Mouse (Mus musculus): Measurements from ENCODE around the gene Hnf1a. TPM values are rescaled to one million over a fixed set of nuclear protein-coding genes. Genes with fewer than 3 reads are reported as not detected.

Hnf1a gene
- polyA plus RNA-seq, 1 experiment = not detected

GRCm38 (mm10) chr5:114915854-114916253 lies 55.0 kb downstream of the Hnf1a start:
- Histone ChIP-seq H3K4me3 (replicated peaks; ENCODE audit: control insufficient read depth, low read depth, low read length) (peak overlapping the region; percentile 6), H3K4me1 (ENCODE audit: control insufficient read depth, insufficient read depth, low read length) (peaks cover 5% of the 10 kb centered on the region), H3K27ac (ENCODE audit: control insufficient read depth, insufficient read depth, low read depth, low read length, poor library complexity) (peak overlapping the region; percentile 10; the same call in 1 of the 2 replicates)
- TF ChIP-seq CTCF (IDR thresholded peaks at IDR 0.05; ENCODE audit: control insufficient read depth, insufficient read depth, low read length) = no peak
- no peak for TF ChIP-seq POLR2A (IDR thresholded peaks at IDR 0.05; ENCODE audit: borderline replicate concordance, control insufficient read depth, low read depth, low read length)
- 41% methylated on average over 5 of the region's 5 CpGs for WGBS

GRCm38 (mm10) chr5:114914855-114915254 lies 56.0 kb downstream of the Hnf1a start:
- TF ChIP-seq POLR2A (IDR thresholded peaks at IDR 0.05; ENCODE audit: borderline replicate concordance, control insufficient read depth, low read depth, low read length) (no peak), CTCF (IDR thresholded peaks at IDR 0.05; ENCODE audit: control insufficient read depth, insufficient read depth, low read length) (no peak)
- no peak overlapping the region for H3K27ac ChIP-seq (ENCODE audit: control insufficient read depth, insufficient read depth, low read depth, low read length, poor library complexity)
- 79% methylated on average over 8 of the region's 8 CpGs for WGBS
- H3K4me1 ChIP-seq (ENCODE audit: control insufficient read depth, insufficient read depth, low read length) = peaks cover 5% of the 10 kb centered on the region
- H3K4me3 ChIP-seq (replicated peaks; ENCODE audit: control insufficient read depth, low read depth, low read length) = no peak overlapping the region

GRCm38 (mm10) chr5:114913686-114914085 lies 57.2 kb downstream of the Hnf1a start:
- WGBS = 68% methylated on average over 4 of the region's 4 CpGs
- H3K4me1 ChIP-seq (ENCODE audit: control insufficient read depth, insufficient read depth, low read length) = peaks cover 5% of the 10 kb centered on the region
- TF ChIP-seq CTCF (IDR thresholded peaks at IDR 0.05; ENCODE audit: control insufficient read depth, insufficient read depth, low read length) (no peak), POLR2A (IDR thresholded peaks at IDR 0.05; ENCODE audit: borderline replicate concordance, control insufficient read depth, low read depth, low read length) (no peak)
- no peak overlapping the region for H3K4me3 ChIP-seq (replicated peaks; ENCODE audit: control insufficient read depth, low read depth, low read length)
- no peak overlapping the region for H3K27ac ChIP-seq (ENCODE audit: control insufficient read depth, insufficient read depth, low read depth, low read length, poor library complexity)

GRCm38 (mm10) chr5:114908598-114909305 lies 62.1 kb downstream of the Hnf1a start:
- Histone ChIP-seq H3K4me3 (replicated peaks; ENCODE audit: control insufficient read depth, low read depth, low read length) (no peak overlapping the region), H3K4me1 (ENCODE audit: control insufficient read depth, insufficient read depth, low read length) (no peaks in the 10 kb centered on the region), H3K27ac (ENCODE audit: control insufficient read depth, insufficient read depth, low read depth, low read length, poor library complexity) (no peak overlapping the region)
- no peak for TF ChIP-seq CTCF (IDR thresholded peaks at IDR 0.05; ENCODE audit: control insufficient read depth, insufficient read depth, low read length)
- TF ChIP-seq POLR2A (IDR thresholded peaks at IDR 0.05; ENCODE audit: borderline replicate concordance, control insufficient read depth, low read depth, low read length) = no peak
- WGBS = 88% methylated on average over 13 of the region's 13 CpGs

- WGBS = 57% methylated on average over 1 of the region's 1 CpGs
- TF ChIP-seq POLR2A (IDR thresholded peaks at IDR 0.05; ENCODE audit: borderline replicate concordance, control insufficient read depth, low read depth, low read length) (no peak), CTCF (IDR thresholded peaks at IDR 0.05; ENCODE audit: control insufficient read depth, insufficient read depth, low read length) (peak; percentile 85)
- Histone ChIP-seq H3K27ac (ENCODE audit: control insufficient read depth, insufficient read depth, low read depth, low read length, poor library complexity) (no peak overlapping the region), H3K4me1 (ENCODE audit: control insufficient read depth, insufficient read depth, low read length) (no peaks in the 10 kb centered on the region), H3K4me3 (replicated peaks; ENCODE audit: control insufficient read depth, low read depth, low read length) (no peak overlapping the region)
These were observed 68.5 kb downstream of the Hnf1a start for GRCm38 (mm10) chr5:114902413-114902812.

Other genes with a start within 250 kb of the Hnf1a start
- 60.5 and 99.2 TPM in 2 replicates for gene Ankrd13a, start 196.4 kb downstream of the Hnf1a start, polyA plus RNA-seq (2011; ENCODE audit: insufficient read depth, insufficient read length, low replicate concordance, missing spikeins)
- 33.6 and 52.4 TPM in 2 replicates for gene Git2, start 195.6 kb downstream of the Hnf1a start, polyA plus RNA-seq (2011; ENCODE audit: insufficient read depth, insufficient read length, low replicate concordance, missing spikeins)
- gene 1500011B03Rik, start 147.6 kb downstream of the Hnf1a start, polyA plus RNA-seq (2011; ENCODE audit: insufficient read depth, insufficient read length, low replicate concordance, missing spikeins) = 16.9 and 25.3 TPM in 2 replicates
- gene 4930519G04Rik, start 117.4 kb downstream of the Hnf1a start, polyA plus RNA-seq (2011; ENCODE audit: insufficient read depth, insufficient read length, low replicate concordance, missing spikeins) = not detected in 2 replicates
- gene Gm9936, start 112.4 kb downstream of the Hnf1a start, polyA plus RNA-seq (2011; ENCODE audit: insufficient read depth, insufficient read length, low replicate concordance, missing spikeins) = not detected in 2 replicates
- gene Oasl2, start 74.2 kb downstream of the Hnf1a start, polyA plus RNA-seq (2011; ENCODE audit: insufficient read depth, insufficient read length, low replicate concordance, missing spikeins) = 37.0 and 44.3 TPM in 2 replicates
- 8.7 and 13.5 TPM in 2 replicates for gene Oasl1, start 47.9 kb downstream of the Hnf1a start, polyA plus RNA-seq (2011; ENCODE audit: insufficient read depth, insufficient read length, low replicate concordance, missing spikeins)
- gene 2210016L21Rik, start 28.9 kb downstream of the Hnf1a start, polyA plus RNA-seq (2011; ENCODE audit: insufficient read depth, insufficient read length, low replicate concordance, missing spikeins) = 9.7 and 15.9 TPM in 2 replicates
- gene Sppl3, start 40.0 kb upstream of the Hnf1a start, polyA plus RNA-seq (2011; ENCODE audit: insufficient read depth, insufficient read length, low replicate concordance, missing spikeins) = 33.9 and 44.8 TPM in 2 replicates
- not detected in 2 replicates for gene Gm10401, start 127.2 kb upstream of the Hnf1a start, polyA plus RNA-seq (2011; ENCODE audit: insufficient read depth, insufficient read length, low replicate concordance, missing spikeins)
- gene Acads, start 148.3 kb upstream of the Hnf1a start, polyA plus RNA-seq (2011; ENCODE audit: insufficient read depth, insufficient read length, low replicate concordance, missing spikeins) = 12.0 and 23.7 TPM in 2 replicates
- gene Unc119b, start 163.9 kb upstream of the Hnf1a start, polyA plus RNA-seq (2011; ENCODE audit: insufficient read depth, insufficient read length, low replicate concordance, missing spikeins) = 3.7 and 7.8 TPM in 2 replicates
- gene Mlec, start 187.1 kb upstream of the Hnf1a start, polyA plus RNA-seq (2011; ENCODE audit: insufficient read depth, insufficient read length, low replicate concordance, missing spikeins) = 25.2 and 56.9 TPM in 2 replicates
- not detected in 2 replicates for gene Cabp1, start 223.3 kb upstream of the Hnf1a start, polyA plus RNA-seq (2011; ENCODE audit: insufficient read depth, insufficient read length, low replicate concordance, missing spikeins)